Mouse (Mus musculus) gastrocnemius, postnatal 14 days (tissue): ENCODE measurements around the gene Dirc2. TPM values are rescaled to one million over a fixed set of nuclear protein-coding genes. Genes with fewer than 3 reads are reported as not detected.

Experiments used
- DNase-seq: peaks from one replicate; pipeline ENCODE4 v3.0.0; 2021; ENCODE audit warnings: mixed read lengths
- intact Hi-C: fragments of 180-260 bp; cut with DNase I; formaldehyde crosslinking; loops from one replicate; pipeline ENCODE4 v1.15.1; 2025; ENCODE audit warnings: low total_unique reads
- total RNA-seq, 2 experiments: library from RNA; stranded (reverse); gene quantifications; 2 replicates each; pipeline ENCODE4 v1.2.3; 2021

Dirc2 gene
- total RNA-seq, 2 experiments from 2014 or later = 37.5 to 49.7 TPM

DNA sequence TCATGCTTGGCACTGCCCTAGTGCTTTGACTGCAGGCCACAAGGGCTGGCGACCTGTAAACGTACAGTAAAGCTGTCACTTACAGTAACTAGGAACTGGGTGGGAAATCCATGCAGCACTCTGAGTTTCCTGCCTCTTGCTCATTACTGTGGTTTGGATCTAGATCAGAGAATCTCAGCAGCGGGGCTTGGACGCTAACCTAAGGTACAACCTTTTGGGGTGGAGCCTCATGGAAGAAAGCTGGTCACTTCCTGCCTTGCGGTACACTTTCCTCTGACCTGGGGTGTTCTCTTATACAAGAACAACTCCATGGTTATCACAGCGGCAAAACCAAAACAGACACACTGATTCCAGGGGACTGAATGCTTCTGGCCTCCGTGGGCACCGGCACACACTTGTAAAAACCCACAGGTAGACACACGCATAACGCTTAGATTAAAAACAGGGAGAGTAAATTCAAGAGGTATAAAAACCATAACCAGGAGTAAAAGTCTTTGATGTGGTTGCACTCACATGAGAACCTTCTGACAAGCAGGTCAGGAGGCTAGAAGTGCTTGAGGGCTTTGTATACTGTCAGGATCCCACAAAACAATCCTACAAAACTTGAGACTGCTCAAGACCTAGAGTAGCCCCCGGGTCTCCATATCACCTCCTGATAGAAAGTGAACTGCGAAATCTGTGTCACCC, 26.8 kb downstream of the Dirc2 start:
- no peak for DNase-seq
- intact Hi-C loops = no loop called here

DNA sequence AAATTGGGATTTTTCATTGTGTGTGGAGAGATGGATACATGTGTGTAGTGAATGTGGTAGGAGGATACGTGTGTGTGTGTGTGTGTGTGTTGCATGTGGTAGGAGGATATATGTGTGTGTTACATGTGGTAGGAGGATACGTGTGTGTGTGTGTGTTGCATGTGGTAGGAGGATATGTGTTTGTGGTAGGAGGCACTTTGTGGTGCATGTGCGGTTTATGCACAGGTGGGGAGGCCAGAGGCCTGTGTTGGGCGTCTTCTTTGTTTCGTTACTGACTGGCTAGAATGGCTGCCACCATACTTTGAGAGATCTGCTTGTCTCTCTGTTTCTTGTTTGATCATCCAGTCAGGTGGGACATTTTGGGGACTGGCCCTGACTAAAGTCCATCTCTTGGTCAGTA, 27.5 kb downstream of the Dirc2 start:
- no peak for DNase-seq

DNA sequence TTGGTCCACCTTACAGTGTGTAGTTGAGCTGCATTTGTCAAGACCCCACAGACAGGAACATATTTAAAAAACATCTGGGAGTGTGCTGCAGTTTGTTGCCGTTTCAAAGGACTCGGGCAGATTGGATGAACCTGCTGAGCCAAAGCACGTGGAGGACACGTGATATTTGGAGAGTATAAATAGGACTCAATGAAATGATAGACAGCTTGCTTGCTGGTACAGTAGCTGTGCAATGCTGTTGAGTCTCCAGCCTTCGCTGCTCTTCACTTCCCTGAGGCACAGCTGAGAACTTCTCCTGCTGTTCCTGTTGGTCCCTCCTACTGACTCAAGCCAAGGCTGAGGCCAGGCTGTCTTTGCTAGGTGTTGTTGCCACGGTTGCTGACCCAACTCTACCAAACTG, 28.2 kb downstream of the Dirc2 start:
- no peak for DNase-seq
- intact Hi-C loops = no loop called here

More for the DNA sequence above, 27.5 kb downstream of the Dirc2 start:
- intact Hi-C loops = no loop called here

DNA sequence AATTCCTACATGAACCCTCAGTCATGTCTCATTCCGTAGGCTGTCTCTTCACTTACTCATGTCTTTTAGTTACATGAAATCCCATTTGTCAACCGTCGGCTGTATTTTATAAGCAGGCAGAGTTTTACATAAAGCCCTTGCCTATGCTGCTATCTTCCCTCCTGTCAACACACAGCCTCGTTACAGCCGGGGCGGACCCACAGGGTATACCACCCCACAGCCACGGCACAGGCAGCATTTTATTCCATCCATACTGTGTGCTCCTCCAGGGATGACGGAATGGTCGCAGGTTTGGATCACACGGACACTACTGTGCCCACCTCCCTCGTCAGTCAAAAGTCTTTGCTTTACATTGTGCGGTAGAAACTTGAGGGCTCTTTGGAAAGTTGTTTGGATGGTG, 28.8 kb downstream of the Dirc2 start:
- intact Hi-C loops = no loop called here
- DNase-seq = no peak

DNA sequence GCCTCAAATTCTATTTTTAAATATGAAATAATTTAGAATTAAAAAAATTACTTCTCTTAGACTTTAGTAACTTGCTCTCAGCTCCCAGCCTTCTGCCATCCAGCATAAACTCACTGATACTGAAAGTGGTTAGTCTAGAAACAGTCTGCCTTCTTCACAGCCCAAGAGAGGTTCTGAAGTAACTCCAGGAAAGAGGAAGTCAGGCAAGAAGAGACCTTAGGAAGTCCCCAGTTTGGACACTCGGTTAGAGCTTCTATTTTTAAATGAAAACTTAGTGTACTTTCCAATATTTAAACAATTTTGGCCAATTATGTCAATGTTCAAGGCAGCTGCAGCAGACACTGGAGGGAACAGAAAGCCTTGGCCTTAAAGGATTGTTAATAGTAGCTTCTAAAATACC, 29.6 kb downstream of the Dirc2 start:
- intact Hi-C loops = no loop called here
- no peak for DNase-seq

DNA sequence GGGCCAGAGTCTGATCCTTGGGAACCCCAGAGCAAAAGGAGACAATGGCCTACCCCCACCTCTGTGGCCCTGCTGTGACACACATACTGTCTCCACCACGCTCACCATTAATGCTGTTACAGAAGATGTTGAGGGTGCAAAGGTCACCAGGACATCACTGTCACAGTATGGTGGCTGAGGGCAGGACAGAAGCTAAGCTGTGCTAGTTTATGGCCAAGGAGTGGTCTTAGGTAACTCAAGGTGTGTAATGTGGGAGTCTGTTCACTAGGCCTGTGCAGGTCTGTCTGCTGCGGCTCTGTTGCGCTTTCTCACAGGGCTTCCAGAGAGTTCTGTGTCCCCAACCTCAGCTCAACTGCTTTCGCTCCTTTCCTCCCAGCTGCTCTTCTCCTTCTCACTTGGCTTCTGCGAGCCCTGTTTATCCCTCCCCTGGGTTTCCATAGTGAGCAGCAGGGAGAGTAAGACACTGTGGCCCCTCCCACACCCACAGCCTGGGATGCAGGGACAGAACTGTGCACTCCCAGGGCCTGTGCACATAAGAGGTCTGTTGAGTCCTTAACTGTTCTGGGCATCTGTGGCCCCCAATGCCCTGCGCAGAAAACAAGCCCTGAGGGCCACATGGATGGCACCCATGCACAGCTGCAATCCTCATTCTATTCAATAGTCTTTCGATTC, 30.9 kb downstream of the Dirc2 start:
- DNase-seq = peak; percentile 39
- intact Hi-C loops = no loop called here

DNA sequence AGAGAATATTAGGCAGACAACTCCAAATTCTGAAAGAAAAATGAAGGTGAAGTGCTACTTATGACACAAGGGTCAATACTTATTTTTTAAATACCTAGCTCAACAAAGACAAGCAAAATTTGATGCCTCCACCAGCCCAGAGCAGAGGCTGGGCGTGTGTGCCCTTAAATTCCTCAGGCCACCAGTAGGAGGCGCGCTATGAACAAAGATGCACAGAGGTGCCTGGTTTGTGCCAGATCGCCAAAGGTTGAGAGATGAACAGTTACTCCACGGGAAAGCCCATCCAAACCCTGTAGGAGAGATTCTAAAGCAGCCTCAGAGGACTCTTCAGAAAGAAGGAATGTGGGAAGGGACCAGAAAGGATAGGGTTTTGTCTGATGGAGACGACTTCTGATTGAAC, 35.1 kb downstream of the Dirc2 start:
- intact Hi-C loops = loop anchor here (2.0 kb wide), 1 partner anchor 83 kb away; no protein-coding TSS in a partner anchor
- DNase-seq = peak; percentile 73

DNA sequence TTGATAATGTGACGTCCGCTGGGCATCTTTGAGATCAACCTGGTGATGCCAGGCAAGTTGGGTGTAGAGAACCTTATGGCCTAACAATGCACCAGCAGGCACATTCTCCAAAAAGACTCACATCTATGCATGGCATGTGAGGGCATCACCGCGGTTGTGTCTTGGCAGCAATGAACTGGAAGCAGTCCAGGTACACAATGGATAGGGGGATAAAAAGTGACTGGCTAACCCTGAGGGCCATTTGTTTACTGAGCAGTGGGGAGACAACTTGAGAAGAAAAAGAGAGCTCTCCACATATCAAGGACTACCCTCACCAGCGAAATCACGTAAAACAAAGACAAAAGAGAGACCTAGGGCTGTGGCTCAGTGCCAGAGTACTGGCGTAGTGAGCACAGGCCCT, 37.1 kb downstream of the Dirc2 start:
- no peak for DNase-seq
- intact Hi-C loops = no loop called here

DNA sequence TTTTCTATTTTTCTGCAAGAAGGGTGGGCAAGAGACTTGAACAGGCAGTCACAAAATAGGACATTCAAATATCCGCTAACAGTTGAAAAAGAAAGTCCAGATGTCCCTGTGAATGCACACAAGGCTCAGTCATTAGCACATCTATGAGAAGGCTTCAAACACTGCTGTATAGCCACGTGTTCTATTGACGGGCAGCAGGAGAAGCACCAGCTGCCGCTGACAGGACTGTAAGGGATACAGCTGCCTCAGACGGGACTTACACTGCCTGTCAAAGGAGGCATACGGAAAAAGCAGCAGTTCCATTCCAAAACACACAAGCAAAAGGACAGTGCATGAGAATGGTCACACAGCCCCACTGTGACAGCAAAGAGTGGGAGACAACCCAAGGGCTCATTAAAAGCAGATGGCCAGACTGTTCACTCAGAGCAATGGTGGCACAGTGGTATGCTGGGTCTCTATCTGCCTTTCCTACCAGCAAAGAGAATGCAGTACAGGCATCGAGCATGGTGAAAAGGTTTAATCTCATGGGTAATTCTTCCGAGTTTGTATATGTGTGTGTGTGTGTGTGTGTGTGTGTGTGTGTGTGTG, 39.9 kb downstream of the Dirc2 start:
- no peak for DNase-seq
- intact Hi-C loops = no loop called here

DNA sequence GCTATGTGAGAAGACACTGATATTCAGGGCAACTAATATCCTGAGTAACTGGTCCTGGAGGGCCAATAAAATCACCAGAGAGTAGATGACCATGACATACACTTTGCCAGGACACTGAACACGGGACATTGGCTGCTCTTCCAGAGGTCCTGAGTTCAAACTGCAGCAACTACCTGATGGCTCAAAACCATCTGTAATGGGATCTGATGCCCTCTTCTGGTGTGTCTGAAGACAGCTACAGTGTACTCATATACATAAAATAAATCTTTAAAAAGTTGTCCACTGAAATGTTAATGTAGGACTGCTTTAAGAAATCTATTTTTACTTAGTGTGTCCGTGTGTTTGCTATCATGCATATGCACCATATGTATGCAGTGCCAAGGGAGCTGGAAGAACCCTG, 42.6 kb downstream of the Dirc2 start:
- intact Hi-C loops = no loop called here
- DNase-seq = no peak

DNA sequence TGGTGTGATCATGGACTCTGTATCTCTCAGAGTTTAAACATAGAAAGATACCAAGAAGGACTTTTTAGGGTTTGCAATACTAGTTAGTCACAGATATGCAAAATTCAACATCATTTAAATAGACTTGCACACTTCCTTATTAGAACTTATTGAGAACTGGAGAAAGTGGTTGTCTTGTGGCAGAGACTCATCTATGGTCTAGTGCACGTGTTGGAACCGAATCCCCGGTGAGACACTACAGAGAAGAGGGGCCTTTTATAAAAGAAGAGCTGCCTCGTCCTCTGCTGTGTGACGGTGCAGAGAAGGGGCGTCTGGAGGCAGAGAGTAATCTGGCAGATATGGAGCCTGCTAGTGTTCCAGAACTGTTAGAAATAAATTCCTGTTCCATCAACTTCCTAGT, 44.6 kb downstream of the Dirc2 start:
- intact Hi-C loops = no loop called here
- DNase-seq = no peak

DNA sequence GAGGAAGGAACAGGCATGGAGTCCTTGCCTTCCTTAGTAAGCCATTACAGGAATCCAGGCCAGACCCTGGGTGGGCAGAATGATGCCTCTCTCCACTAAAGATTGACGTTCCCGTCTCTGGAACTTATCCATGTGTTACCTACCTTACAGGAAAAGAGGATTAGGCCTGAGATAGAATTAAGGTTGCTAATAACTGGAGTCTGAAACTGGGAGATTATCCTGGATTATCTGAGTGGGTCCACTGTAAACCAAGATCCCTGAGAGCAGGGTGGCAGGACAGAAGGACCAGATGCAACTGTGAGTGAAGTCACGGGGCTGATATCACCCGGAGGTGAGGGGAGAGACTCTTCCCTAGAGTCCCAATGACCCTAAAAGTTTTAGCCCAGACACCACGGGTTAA, 51.4 kb downstream of the Dirc2 start:
- DNase-seq = no peak
- intact Hi-C loops = no loop called here

DNA sequence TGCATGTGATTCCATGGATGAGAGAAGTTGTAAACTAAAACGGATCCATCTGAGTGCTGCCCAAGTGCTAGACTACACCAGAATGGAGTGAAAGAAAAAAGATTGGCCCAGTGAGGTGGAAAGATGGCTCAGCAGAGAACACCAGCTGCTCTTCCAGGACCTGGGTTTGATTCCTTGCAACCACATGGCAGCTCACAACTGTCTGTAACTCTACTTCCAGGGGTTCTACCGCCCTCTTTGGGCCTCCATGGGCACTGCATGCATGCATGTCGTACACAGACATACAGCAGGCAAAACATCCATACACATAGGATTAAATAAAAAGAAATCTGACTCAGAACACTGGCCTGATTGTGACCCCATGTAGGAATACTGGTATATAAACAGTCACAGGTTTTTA, 52.9 kb downstream of the Dirc2 start:
- DNase-seq = no peak
- intact Hi-C loops = no loop called here

DNA sequence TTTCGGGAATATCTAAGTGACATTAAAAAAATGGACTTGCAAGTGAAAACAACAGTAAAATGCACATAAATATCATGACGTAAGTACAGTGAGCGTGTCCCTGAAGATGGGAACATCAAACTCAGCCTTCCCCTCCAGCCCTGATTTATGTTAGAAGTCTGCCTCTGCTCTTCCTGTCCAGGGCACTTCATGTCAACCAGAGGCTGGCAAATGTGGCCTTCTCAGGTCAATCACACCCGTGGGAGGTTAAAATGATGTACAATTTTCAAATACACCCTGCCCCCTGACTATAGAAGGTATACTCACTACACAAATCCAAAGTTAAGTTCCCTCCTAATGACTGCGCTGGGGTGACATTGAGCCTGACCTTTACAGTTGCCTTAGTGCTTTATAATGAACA, 53.4 kb downstream of the Dirc2 start:
- intact Hi-C loops = no loop called here
- no peak for DNase-seq

DNA sequence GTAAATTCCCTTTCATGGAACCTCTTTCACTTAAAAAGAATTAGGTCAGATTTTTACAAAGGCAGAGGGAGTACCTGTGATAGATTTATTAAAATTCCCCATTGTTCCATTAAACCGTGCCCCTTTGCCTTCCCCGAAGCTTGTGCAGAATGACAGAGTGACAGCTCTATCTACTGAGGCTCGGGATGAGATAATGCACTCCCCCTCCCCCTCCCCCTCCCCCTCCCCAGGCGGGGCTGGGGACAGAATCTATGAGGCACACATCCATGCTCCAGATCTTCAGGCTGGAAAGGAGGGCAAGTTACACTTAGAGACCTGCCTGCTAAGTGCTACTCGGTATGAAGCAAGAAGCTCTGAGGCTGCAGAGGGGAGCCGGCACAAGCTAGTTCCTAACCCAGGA, 53.8 kb downstream of the Dirc2 start:
- DNase-seq = no peak
- intact Hi-C loops = no loop called here

DNA sequence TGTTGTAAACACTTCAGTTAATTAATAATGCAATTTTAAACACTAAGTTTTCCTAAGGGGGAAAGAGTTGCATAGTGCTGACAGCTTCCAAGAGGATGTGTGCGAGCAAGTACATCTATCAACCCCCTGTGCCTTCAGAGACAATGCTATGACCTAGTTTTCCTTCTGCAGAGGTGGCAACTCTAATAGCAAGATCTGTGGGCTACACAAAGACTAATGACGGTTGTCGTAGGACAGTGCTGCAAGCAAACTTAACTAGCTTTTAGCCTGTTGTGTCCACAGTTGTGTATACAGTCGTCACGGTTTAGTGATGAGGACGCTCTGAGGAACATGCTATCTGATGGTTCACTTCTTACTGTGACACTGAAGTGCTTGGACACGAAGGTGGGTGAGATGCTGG, 54.5 kb downstream of the Dirc2 start:
- intact Hi-C loops = no loop called here
- no peak for DNase-seq

DNA sequence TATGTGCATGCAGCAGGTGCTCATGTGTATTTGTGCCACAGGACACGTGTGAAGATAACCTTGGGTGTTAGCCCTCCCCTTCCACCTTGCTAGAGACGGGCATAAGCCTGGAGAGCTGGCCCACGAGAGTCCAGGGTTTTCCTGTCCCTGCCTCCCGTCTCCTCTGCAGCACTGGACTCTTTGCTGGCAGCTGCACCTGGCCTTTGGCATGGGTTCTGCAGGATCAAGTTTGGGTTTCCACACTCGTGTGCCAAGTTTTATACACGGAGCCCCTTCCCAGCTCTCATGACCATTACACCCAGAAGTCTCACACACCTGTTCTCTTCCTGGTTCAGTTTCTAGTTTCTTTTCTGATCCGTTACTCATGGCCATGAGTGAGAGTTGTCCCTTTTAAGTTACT, 55.5 kb downstream of the Dirc2 start:
- peak; percentile 59 for DNase-seq
- intact Hi-C loops = no loop called here

DNA sequence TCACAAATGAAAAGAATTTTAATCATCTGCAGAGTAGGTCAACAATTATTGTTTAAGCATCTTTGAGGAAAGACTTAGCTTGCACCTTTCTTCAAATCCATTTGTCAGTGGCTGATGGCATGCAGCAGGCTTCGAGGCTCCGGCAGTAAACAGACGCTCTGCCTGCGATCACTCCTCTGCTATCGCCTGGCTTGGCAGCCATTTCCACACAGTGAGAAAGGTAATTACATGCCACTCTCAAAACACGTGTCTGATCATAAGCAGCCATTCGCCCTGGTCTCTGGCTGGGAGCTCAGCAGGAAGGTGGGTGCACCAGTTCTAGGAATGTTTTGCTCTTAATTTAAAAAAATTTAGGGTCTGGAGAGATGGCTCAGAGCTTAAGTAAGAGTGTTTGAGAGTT, 58.2 kb downstream of the Dirc2 start:
- intact Hi-C loops = no loop called here
- no peak for DNase-seq

DNA sequence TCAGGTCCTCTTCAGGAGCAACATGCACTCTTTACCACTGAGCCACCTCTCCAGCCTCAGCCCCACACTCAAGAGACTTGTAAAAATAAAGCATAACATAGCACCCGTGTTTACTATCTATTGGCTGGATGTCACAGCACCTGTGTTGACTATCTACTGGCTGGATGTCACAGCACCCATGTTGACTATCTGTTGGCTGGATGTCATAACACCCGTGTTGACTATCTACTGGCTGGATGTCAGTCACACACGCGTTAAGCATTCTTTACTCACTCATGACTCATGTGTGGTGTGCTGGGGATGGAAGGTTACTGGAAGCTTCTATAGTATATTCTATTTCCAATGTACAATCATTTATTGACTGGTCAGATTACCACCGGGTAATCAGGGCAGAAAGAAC, 62.2 kb downstream of the Dirc2 start:
- no peak for DNase-seq
- intact Hi-C loops = no loop called here

DNA sequence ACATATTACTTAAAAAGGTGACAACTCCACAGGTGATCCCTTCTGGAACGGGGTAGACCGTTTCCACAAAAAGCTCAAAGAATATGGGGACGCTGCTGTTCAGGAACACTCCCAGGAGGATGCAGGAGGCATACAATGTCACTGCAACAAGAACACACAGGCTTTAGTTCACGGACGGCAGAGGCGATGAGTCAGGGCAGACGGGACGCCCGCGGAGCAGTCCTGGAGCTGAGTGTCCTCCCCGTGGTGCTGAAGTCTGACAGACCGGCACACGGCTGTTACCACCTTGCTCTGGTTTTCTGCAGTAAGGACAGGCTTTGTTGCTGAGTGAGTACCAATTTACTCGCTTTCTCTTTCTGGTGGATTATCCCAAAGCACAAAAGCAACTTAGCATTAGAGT, 64.4 kb downstream of the Dirc2 start:
- intact Hi-C loops = no loop called here
- no peak for DNase-seq
